Mouse (Mus musculus): ENCODE results near the gene Tlx2. TPM values are rescaled to one million over a fixed set of nuclear protein-coding genes. Genes with fewer than 3 reads are reported as not detected.

The Tlx2 gene
- polyA plus RNA-seq, 1 experiment from 2014 or later, result 0.45 TPM

DNA sequence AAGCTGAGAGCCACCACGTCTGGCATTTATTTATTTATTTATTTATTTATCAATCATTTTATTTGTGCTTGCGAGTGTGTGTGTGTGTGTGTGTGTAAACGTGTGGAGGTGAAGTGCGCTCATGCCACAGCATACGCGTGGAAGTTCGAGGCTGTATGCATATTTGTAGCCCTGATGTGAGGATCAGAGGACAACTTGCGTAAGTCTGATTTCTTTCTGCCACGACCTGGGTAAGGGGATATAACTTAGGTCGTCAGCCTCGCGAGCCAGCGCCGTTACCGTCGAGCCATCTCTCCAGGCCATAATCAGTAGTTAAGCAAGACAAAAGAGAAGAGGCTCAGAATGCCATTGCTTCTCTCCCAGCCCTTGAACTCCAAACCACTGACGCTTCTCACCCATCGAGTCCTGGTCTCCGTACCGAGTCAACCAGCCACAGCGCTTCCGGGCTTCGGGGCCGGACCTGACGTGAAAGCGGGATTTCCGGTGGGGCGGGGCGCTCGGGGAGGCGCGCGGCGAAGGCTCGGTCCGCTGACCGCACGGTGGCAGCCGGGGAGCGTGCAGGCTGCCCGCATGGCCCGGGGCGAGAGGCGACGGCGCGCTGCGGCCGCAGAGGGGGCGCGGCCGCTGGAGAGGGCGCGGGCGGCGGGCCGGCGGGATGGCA, 45.0 kb upstream of the Tlx2 start, which contains the start of gene Mogs:
Gene Mogs, plus strand, starts transcription at position 486 of the 661 bp plus-strand sequence.
- H3K27ac ChIP-seq (ENCODE audit: low read length), result peak within 1 kb of the TSS; percentile 83
- H3K9me3 ChIP-seq (replicated peaks; ENCODE audit: control insufficient read depth, low read length), result no peaks in the 10 kb centered on the region
- peaks cover 12% of the 10 kb centered on the region for H3K36me3 ChIP-seq (ENCODE audit: control insufficient read depth, insufficient read depth)
- peak within 1 kb of the TSS; percentile 90 for H3K9ac ChIP-seq (ENCODE audit: low read length)
- under 1% methylated on average over 58 of the region's 58 CpGs for WGBS
- peak within 1 kb of the TSS; percentile 87 for H3K4me3 ChIP-seq (ENCODE audit: low read length)
- no peaks in the 10 kb centered on the region for H3K27me3 ChIP-seq (ENCODE audit: control insufficient read depth, insufficient read depth, low read length)
- peaks cover 30% of the 10 kb centered on the region for H3K4me1 ChIP-seq (ENCODE audit: control insufficient read depth, insufficient read depth, low read length)
- peak; percentile 90 for ATAC-seq (replicated peaks; ENCODE audit: extremely low read depth, insufficient read depth, low FRiP score)
- peak within 1 kb of the TSS; percentile 99 for H3K4me2 ChIP-seq (ENCODE audit: low read depth, low read length)

DNA sequence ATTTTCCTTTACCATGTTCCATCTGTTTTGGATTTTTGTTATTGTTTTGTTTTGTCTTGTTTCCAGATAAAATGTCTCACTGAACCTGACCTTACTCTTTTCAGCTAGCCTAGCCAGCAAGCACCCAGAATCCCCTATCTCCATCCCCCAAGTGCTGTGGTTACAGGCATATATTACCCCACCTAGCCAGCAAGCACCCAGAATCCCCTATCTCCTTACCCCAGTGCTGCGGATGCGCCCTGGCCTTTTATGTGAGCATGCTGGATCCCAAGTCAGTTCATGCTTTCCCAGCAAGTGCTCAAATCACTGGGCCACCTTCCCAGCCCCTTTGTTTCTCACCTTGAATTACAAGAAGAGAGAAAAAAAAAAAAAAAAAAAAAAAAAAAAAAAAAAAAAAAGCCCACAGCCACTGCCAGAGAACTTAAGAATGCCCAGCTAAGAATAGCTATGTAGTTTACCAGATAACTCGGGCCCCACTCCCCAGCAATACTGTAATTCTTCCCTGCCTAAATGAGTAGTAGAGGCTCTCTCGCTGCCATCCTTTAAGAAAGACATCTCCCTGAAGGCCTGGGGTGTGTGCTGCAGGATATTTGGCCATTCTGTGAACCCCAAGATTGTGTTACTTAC, 41.5 kb upstream of the Tlx2 start:
- Histone ChIP-seq H3K9me3 (replicated peaks; ENCODE audit: control insufficient read depth, low read length) (no peaks in the 10 kb centered on the region), H3K9ac (ENCODE audit: low read length) (0 out of 2 replicates have a peak overlapping the region, but pooled peaks have one; percentile 11), H3K4me2 (ENCODE audit: low read depth, low read length) (no peak overlapping the region), H3K4me3 (ENCODE audit: low read length) (no peak overlapping the region), H3K36me3 (ENCODE audit: control insufficient read depth, insufficient read depth) (no peaks in the 10 kb centered on the region), H3K4me1 (ENCODE audit: control insufficient read depth, insufficient read depth, low read length) (peaks cover 33% of the 10 kb centered on the region), H3K27ac (ENCODE audit: low read length) (peak overlapping the region; percentile 53), H3K27me3 (ENCODE audit: control insufficient read depth, insufficient read depth, low read length) (no peaks in the 10 kb centered on the region)
- ATAC-seq (replicated peaks; ENCODE audit: extremely low read depth, insufficient read depth, low FRiP score), result no peak
- WGBS, result 67% methylated on average over 4 of the region's 4 CpGs

DNA sequence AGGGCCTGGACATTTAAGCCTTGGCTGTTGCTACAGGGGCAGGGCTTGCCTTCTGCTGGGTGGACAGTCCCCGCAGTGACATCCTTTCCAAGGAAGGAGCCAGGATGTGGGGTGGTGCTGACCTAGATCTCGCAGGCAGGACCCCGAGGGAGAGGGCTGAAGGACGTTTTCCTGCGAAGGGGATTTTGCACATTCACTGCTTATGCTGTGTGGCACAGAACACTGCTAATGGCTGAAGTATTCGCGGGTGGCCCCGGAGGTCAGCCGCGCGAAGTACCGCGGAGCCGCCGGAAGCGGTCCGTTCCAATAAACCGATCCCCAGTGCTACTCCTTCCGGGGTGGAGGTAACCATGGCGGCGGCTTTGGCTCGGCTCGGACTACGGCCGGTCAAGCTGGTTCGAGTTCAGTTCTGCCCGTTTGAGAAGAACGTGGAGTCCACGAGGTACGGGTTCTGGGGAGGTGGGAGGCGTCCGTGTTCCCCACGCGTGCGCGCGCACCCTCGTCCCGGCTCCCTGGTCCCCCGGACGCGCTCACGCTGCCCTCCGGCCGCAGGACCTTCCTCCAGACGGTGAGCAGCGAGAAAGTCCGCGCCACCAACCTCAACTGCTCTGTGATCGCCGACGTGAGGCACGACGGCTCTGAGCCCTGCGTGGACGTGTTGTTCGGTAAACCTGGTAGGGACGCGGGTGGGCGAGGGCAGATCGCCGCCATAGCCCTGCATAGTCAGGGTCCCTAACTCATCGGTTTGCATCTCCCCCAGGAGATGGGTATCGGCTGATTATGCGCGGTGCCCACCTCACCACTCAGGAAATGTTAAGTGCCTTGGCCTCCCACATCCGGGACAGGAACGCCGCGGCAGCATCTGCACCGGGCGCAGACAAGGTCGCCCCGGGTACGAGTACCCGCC, 38.9 kb upstream of the Tlx2 start, which contains the start of gene Mrpl53:
Gene Mrpl53, plus strand, starts transcription at position 279 of the 907 bp plus-strand sequence.
- Histone ChIP-seq H3K36me3 (ENCODE audit: control insufficient read depth, insufficient read depth) (no peaks in the 10 kb centered on the region), H3K4me3 (ENCODE audit: low read length) (peak within 1 kb of the TSS; percentile 96), H3K27me3 (ENCODE audit: control insufficient read depth, insufficient read depth, low read length) (no peaks in the 10 kb centered on the region), H3K27ac (ENCODE audit: low read length) (peak within 1 kb of the TSS; percentile 88), H3K4me1 (ENCODE audit: control insufficient read depth, insufficient read depth, low read length) (peaks cover 18% of the 10 kb centered on the region), H3K4me2 (ENCODE audit: low read depth, low read length) (peak within 1 kb of the TSS; percentile 84), H3K9ac (ENCODE audit: low read length) (peak within 1 kb of the TSS; percentile 94), H3K9me3 (replicated peaks; ENCODE audit: control insufficient read depth, low read length) (no peaks in the 10 kb centered on the region)
- ATAC-seq (replicated peaks; ENCODE audit: extremely low read depth, insufficient read depth, low FRiP score), result peak; percentile 84
- WGBS, result under 1% methylated on average over 76 of the region's 76 CpGs

DNA sequence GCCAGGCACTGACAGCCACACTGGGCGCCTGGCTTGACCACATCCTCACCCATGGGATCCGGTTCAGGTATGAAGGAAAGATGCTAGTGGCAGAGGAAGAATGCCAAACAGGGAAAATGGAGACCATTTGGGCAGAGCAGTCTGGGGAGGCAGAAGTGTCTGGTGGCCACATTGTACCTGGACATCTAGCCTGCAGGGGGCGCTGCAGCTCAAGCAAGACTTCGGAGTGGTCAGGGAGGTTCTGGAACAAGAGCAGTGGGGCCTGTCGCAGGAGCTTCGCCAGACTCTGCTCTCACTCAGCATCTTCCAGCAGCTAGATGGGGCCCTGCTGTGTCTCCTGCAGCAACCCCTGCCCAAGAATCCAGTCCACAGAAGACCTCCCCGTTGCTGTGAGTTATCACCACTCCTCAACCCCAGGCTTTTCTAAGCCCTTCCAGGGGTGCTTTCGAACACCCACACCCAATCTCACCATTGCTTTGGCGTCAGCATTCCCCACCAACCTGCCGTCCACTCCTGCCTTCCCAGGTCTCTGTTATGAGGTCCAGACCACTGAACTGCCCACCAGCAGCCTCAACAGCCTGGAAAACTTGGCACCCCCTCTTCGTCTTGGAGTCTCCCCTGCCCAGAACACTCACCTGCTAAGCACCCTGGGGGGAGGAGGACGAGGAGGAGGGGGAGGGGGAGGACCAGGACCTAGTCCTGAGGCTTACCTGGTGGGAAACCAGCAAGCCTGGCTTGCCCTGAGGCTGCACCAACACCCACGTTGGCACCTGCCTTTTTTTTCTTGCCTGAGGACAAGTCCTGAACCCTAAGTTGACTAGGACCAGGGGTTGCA, 37.7 kb upstream of the Tlx2 start:
- H3K4me1 ChIP-seq (ENCODE audit: control insufficient read depth, insufficient read depth, low read length), result peaks cover 25% of the 10 kb centered on the region
- H3K9me3 ChIP-seq (replicated peaks; ENCODE audit: control insufficient read depth, low read length), result no peaks in the 10 kb centered on the region
- no peaks in the 10 kb centered on the region for H3K36me3 ChIP-seq (ENCODE audit: control insufficient read depth, insufficient read depth)
- peak overlapping the region; percentile 96 for H3K4me3 ChIP-seq (ENCODE audit: low read length)
- 35% methylated on average over 13 of the region's 13 CpGs for WGBS
- H3K27ac ChIP-seq (ENCODE audit: low read length), result no peak overlapping the region; the same call in 1 of the 2 replicates
- no peaks in the 10 kb centered on the region for H3K27me3 ChIP-seq (ENCODE audit: control insufficient read depth, insufficient read depth, low read length)
- no peak for ATAC-seq (replicated peaks; ENCODE audit: extremely low read depth, insufficient read depth, low FRiP score)
- peak overlapping the region; percentile 84 for H3K4me2 ChIP-seq (ENCODE audit: low read depth, low read length)
- peak overlapping the region; percentile 94 for H3K9ac ChIP-seq (ENCODE audit: low read length)

DNA sequence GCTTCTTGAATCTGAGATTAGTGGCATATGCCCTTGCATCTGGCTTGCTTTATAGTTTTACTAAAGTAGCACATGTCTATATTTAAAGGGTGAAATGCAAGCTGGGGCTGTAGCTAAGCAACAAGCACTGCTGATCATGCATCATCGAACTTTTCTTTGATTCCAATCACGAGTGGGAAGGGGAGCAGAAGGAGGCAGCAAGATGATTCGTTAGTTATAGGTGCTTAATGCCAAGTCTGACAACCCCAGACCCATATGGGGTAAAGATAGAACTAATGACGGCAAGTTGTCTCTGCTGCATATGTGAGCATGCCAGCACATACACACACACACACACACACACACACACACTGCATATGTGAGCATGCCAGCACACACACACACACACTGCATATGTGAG, 34.1 kb upstream of the Tlx2 start:
- 76% methylated on average over 4 of the region's 4 CpGs for WGBS
- Histone ChIP-seq H3K4me2 (ENCODE audit: low read depth, low read length) (no peak overlapping the region), H3K27me3 (ENCODE audit: control insufficient read depth, insufficient read depth, low read length) (no peaks in the 10 kb centered on the region), H3K4me1 (ENCODE audit: control insufficient read depth, insufficient read depth, low read length) (peaks cover 23% of the 10 kb centered on the region), H3K36me3 (ENCODE audit: control insufficient read depth, insufficient read depth) (no peaks in the 10 kb centered on the region), H3K27ac (ENCODE audit: low read length) (no peak overlapping the region), H3K4me3 (ENCODE audit: low read length) (no peak overlapping the region), H3K9me3 (replicated peaks; ENCODE audit: control insufficient read depth, low read length) (no peaks in the 10 kb centered on the region), H3K9ac (ENCODE audit: low read length) (no peak overlapping the region)
- ATAC-seq (replicated peaks; ENCODE audit: extremely low read depth, insufficient read depth, low FRiP score), result no peak

DNA sequence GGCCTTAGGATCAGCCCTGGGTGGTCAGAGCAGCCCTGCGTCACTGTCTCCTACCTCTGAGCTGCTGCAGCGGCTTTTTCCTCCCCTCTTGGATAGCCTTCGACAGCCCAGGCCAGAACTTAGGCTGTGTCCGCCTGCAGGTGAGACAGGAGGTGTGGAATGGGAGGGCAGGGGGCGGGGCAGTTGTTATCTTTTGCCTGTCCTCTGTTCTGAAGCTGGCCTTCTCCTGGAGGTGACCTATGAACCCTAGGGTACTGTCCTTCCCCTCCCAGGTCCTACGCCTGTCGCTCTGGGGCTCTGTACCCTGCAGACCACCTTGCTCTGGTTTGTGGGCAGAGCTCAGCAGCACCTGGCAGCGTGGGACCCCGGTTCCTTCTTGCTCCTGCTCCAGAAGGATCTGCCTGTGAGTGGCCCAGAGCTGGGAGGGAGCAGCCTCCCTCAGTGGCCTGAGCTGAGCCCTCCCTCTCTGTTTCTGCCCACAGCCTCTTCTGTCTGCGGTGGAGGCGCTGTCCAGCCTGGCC, 33.1 kb upstream of the Tlx2 start:
- WGBS, result 60% methylated on average over 11 of the region's 11 CpGs
- Histone ChIP-seq H3K9me3 (replicated peaks; ENCODE audit: control insufficient read depth, low read length) (no peaks in the 10 kb centered on the region), H3K4me2 (ENCODE audit: low read depth, low read length) (no peak overlapping the region), H3K4me1 (ENCODE audit: control insufficient read depth, insufficient read depth, low read length) (peaks cover 20% of the 10 kb centered on the region), H3K27ac (ENCODE audit: low read length) (no peak overlapping the region), H3K4me3 (ENCODE audit: low read length) (no peak overlapping the region), H3K27me3 (ENCODE audit: control insufficient read depth, insufficient read depth, low read length) (peaks cover 3% of the 10 kb centered on the region), H3K9ac (ENCODE audit: low read length) (peak overlapping the region; percentile 92; the same call in 1 of the 2 replicates), H3K36me3 (ENCODE audit: control insufficient read depth, insufficient read depth) (no peaks in the 10 kb centered on the region)
- ATAC-seq (replicated peaks; ENCODE audit: extremely low read depth, insufficient read depth, low FRiP score), result no peak

DNA sequence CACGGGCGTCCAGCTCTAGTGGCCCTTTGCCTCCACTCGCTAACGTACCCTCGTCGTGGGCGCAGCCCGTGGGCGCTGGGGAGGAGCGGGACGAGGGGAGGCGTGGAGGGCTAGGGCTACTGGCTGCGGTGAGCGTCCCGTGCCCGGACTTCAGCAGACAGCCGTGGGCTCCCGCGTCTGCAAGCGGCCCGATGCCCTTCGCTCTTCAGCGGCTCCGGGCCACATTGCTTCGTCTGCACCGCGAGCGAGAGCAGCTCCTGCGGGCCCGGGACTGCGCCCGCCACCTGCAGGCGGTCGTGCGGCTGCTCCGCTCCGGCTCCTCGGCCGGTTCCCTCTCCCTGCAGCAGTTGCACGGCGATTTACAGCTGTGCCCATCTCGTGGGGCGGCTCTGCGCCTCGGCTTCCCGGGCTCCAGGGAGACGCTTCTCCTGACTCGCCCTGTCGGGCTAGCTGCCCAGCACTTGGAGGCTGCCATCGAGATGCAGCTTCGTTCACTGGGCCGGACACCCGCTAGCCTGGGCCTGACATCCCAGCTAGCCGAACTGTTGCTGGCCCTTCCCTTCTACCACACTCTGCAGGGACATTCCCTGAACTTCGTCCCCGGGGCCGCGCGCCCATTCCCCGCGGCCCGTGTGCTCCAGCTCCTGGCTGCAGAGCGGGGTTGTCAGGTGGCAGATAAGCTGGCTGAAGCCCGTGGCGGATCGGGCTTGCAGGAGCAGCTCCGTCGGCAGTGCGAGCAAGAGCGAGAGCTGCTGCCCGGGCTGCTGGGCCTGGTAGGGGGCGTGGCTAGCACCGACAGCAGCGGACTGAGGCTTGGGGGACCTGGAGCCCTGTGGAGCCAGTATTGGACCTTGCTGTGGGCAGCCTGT, 31.8 kb upstream of the Tlx2 start:
- Histone ChIP-seq H3K36me3 (ENCODE audit: control insufficient read depth, insufficient read depth) (no peaks in the 10 kb centered on the region), H3K4me2 (ENCODE audit: low read depth, low read length) (peak overlapping the region; percentile 97), H3K4me1 (ENCODE audit: control insufficient read depth, insufficient read depth, low read length) (peaks cover 17% of the 10 kb centered on the region), H3K27me3 (ENCODE audit: control insufficient read depth, insufficient read depth, low read length) (peaks cover 3% of the 10 kb centered on the region), H3K9me3 (replicated peaks; ENCODE audit: control insufficient read depth, low read length) (no peaks in the 10 kb centered on the region), H3K4me3 (ENCODE audit: low read length) (peak overlapping the region; percentile 81), H3K9ac (ENCODE audit: low read length) (peak overlapping the region; percentile 92), H3K27ac (ENCODE audit: low read length) (peak overlapping the region; percentile 87)
- WGBS, result under 1% methylated on average over 72 of the region's 74 CpGs
- ATAC-seq (replicated peaks; ENCODE audit: extremely low read depth, insufficient read depth, low FRiP score), result peak; percentile 79

All from heart, embryonic 16.5 days (tissue).